Mouse (Mus musculus) ovary, adult 2 months (tissue): ENCODE results near the gene Pmpcb. TPM values are rescaled to one million over a fixed set of nuclear protein-coding genes. Genes with fewer than 3 reads are reported as not detected.

ENCODE experiments used
- polyA plus RNA-seq: library from polyadenylated mRNA; depleted of rRNA; stranded (reverse); fragments of >200 nt; gene quantifications from 2 replicates; pipeline ENCODE4 v1.2.3, GENCODE M21; 2012; rRNA removed

The Pmpcb gene
- polyA plus RNA-seq = 30.2 and 32.3 TPM in 2 replicates

GRCm38 (mm10) chr5:21736956-21737585 is at the start of gene Pmpcb:
TSS of gene Pmpcb (plus strand) at chr5:21737141.

GRCm38 (mm10) chr5:21701351-21702008 is 35.5 kb upstream of the Pmpcb start, which contains the start of gene Napepld:
TSS of gene Napepld (minus strand) at chr5:21701396.

GRCm38 (mm10) chr5:21785053-21785452 is 48.1 kb downstream of the Pmpcb start, which contains the start of the genes Dnajc2 and Psmc2:
TSS of gene Dnajc2 (minus strand) at chr5:21785251.
TSS of gene Psmc2 (plus strand) at chr5:21785283.

Other genes starting within 250 kb of the Pmpcb start
- 15.3 and 17.1 TPM in 2 replicates for gene Lrrc17, start 193.6 kb upstream of the Pmpcb start, polyA plus RNA-seq
- 1.0 and 1.7 TPM in 2 replicates for gene Fbxl13, start 91.5 kb upstream of the Pmpcb start, polyA plus RNA-seq
- 57.2 and 418 TPM in 2 replicates for gene Armc10, start 91.3 kb upstream of the Pmpcb start, polyA plus RNA-seq
- 8.1 and 8.5 TPM in 2 replicates for gene Napepld, start 35.7 kb upstream of the Pmpcb start, polyA plus RNA-seq
- 11.6 and 37.2 TPM in 2 replicates for gene Dnajc2, start 48.1 kb downstream of the Pmpcb start, polyA plus RNA-seq
- gene Psmc2, start 48.1 kb downstream of the Pmpcb start, polyA plus RNA-seq = 15.8 and 18.2 TPM in 2 replicates
- gene Slc26a5, start 128.5 kb downstream of the Pmpcb start, polyA plus RNA-seq = not detected in 2 replicates